Mouse (Mus musculus) monocyte, adult 2 months (primary cell): ENCODE results near the gene B830017H08Rik.

ENCODE experiments used
- DNase-seq, 2 experiments: peaks; one replicate each; pipeline ENCODE4 v3.0.0; 2022; ENCODE audit warnings: low spot score in 2 of 2, low read depth in 1 of 2

The B830017H08Rik gene

GRCm38 (mm10) chr16:17849486-17849885, 16.6 kb downstream of the B830017H08Rik start:
- DNase-seq, result no peak

GRCm38 (mm10) chr16:17851331-17851730, 18.4 kb downstream of the B830017H08Rik start:
- DNase-seq, result no peak

GRCm38 (mm10) chr16:17851860-17852259, 18.9 kb downstream of the B830017H08Rik start:
- DNase-seq, result no peak

- no peak for DNase-seq
Observed at GRCm38 (mm10) chr16:17853263-17853662, 20.3 kb downstream of the B830017H08Rik start.

DNA sequence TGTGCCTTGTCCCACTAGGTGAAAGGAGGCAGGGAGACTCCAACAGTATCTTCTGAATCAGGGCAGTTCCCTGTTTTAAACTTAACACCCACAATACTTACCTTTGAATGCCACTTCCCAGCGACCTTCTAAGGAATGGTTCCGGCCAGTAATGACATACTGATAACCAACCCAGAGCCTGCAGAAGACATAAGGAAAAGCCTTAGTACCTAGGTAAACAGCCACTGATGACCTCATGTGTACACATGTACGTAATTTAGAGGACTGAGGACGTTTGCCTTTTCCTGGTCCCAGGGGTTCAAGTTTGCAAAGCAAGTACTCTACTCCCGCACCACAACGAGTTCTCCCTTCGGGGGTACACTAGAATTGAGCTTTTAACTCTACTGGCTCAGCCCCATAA, 24.2 kb downstream of the B830017H08Rik start:
- DNase-seq, result no peak

DNA sequence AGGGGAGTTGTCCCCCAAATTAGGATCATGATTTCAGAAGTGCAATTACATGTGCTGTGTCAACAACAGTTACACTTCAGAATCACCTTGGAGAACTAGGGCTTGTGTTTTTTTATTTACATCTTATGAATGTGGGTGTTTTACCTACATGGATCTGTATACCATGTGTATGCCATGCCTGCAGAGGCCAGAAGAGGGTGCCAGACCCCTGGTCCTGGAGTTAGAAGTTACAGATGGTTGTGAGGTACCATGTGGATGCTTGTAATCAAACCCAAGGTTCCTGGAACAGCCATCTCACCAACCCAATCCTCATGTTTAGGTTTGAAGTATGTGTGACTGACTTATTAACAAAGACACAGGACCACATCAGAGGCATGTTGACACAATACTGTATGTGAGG, 25.7 kb downstream of the B830017H08Rik start:
- DNase-seq, result no peak

- no peak for DNase-seq
Observed at GRCm38 (mm10) chr16:17865293-17865692, 32.4 kb downstream of the B830017H08Rik start.

- DNase-seq, result no peak
Observed at GRCm38 (mm10) chr16:17865770-17866169, 32.8 kb downstream of the B830017H08Rik start.

- DNase-seq, result no peak
Observed at GRCm38 (mm10) chr16:17871248-17871647, 38.3 kb downstream of the B830017H08Rik start.

DNA sequence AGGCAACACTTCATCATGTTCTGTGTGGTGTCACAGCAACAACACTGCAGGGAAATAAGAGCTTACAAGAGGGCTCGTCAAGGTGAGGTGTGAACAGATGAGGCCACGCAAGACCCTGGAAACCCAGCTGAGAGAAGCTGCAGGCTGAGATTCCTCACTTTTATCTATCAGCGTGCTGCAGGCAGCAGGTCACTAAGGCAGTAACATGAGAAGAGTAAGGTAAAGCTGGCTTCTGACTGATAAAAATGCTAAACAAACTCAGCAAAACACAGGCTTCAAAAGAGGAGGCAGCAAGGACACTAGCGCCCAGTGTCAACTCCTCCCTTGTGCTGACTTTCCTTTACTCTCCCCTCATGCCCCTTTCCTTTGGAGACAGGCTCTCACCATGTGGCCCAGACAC, 40.1 kb downstream of the B830017H08Rik start:
- no peak for DNase-seq

DNA sequence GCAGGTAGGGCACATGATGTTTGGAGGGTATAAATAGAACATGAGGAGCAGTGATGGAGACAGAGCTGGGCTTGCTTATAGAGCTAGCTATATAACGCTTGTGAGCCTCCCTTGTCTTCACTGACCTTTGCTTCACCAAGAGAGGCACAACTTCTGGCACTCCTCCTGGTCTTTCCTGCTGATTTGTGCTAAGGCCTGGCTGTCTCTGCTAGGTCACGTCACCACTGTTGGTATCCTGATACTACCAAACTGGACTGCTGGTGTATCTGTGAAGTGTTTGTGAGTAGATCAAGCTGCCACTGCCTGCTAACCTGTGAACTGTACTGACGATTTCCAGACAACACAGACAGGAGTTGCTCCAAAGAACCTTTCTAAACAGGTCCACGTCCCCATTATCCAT, 42.3 kb downstream of the B830017H08Rik start:
- DNase-seq, result no peak

GRCm38 (mm10) chr16:17876096-17876495, 43.2 kb downstream of the B830017H08Rik start:
- DNase-seq, result no peak

GRCm38 (mm10) chr16:17879571-17879970, 46.6 kb downstream of the B830017H08Rik start:
- DNase-seq, result no peak

- no peak for DNase-seq
Observed at GRCm38 (mm10) chr16:17882196-17882595, 49.3 kb downstream of the B830017H08Rik start.

- no peak for DNase-seq
Observed at GRCm38 (mm10) chr16:17884116-17884515, 51.2 kb downstream of the B830017H08Rik start.
